Mouse (Mus musculus) MEL (cell line): ENCODE data around the gene Vmn1r28. TPM values are rescaled to one million over a fixed set of nuclear protein-coding genes. Genes with fewer than 3 reads are reported as not detected.

ENCODE experiments used
- DNase-seq: peaks from one replicate; pipeline ENCODE4 v3.0.0; 2011; ENCODE audit warnings: low read depth, low spot score
- H3K27ac ChIP-seq: 2 replicates; pipeline ENCODE4 v1.5.1; 2012; ENCODE audit warnings: low read depth, mild to moderate bottlenecking, control low read depth, low read length, moderate library complexity; ENCODE audit not compliant: control insufficient read depth
- H3K27me3 ChIP-seq, 2 experiments: fragments of 150-350 bp in 1 of 2; sonication (generic) in 1 of 2; 2 replicates each; pipeline ENCODE4 v1.6.1; 2012; ENCODE audit warnings: low read length in 2 of 2, mild to moderate bottlenecking in 2 of 2, improper control_type of control experiment in 1 of 2, moderate library complexity in 1 of 2; ENCODE audit not compliant: insufficient read depth in 2 of 2, control insufficient read depth in 1 of 2
- H3K36me3 ChIP-seq, 2 experiments: 2 replicates each; pipeline ENCODE4 v1.6.1; 2012 to 2014; ENCODE audit warnings: low read length in 2 of 2, improper control_type of control experiment in 1 of 2, inconsistent platforms in 1 of 2, mild to moderate bottlenecking in 1 of 2; ENCODE audit not compliant: insufficient read depth in 2 of 2, control insufficient read depth in 1 of 2
- H3K4me1 ChIP-seq, 2 experiments: fragments of 150-350 bp in 1 of 2; sonication (generic) in 1 of 2; 2 replicates each; pipeline ENCODE4 v1.6.1; 2012; ENCODE audit warnings: low read length in 2 of 2, improper control_type of control experiment in 1 of 2, mild to moderate bottlenecking in 1 of 2; ENCODE audit not compliant: insufficient read depth in 2 of 2, control insufficient read depth in 1 of 2
- H3K4me3 ChIP-seq, 2 experiments: fragments of 150-350 bp in 1 of 2; sonication (generic) in 1 of 2; 2 replicates each; pipeline ENCODE4 v1.5.1; 2012; ENCODE audit warnings: low read depth in 2 of 2, low read length in 2 of 2, mild to moderate bottlenecking in 2 of 2, moderate library complexity in 2 of 2, control low read depth in 1 of 2, improper control_type of control experiment in 1 of 2; ENCODE audit not compliant: control insufficient read depth in 1 of 2, insufficient read depth in 1 of 2
- H3K79me2 ChIP-seq: 2 replicates; pipeline ENCODE4 v1.6.1; 2012; ENCODE audit warnings: mild to moderate bottlenecking, low read length, moderate library complexity; ENCODE audit not compliant: control insufficient read depth, poor library complexity, insufficient read depth
- H3K9ac ChIP-seq: 2 replicates; pipeline ENCODE4 v1.6.1; 2012; ENCODE audit warnings: low read depth, mild to moderate bottlenecking, control low read depth, low read length, moderate library complexity; ENCODE audit not compliant: control insufficient read depth, poor library complexity, severe bottlenecking
- H3K9me3 ChIP-seq: fragments of 150-350 bp; sonication (generic); replicated peaks from 2 replicates; pipeline ENCODE4 v1.6.1; 2012; ENCODE audit warnings: mild to moderate bottlenecking, low read length, improper control_type of control experiment, moderate library complexity; ENCODE audit not compliant: insufficient read depth
- CTCF ChIP-seq, 3 experiments: IDR thresholded peaks in 2 of 3; conservative IDR thresholded peaks in 1 of 3; 2 replicates each; pipeline ENCODE4 v1.5.1; 2011 to 2012; ENCODE audit warnings: low read length in 3 of 3, low read depth in 2 of 3, mild to moderate bottlenecking in 2 of 3, improper control_type of control experiment in 1 of 3, inconsistent platforms in 1 of 3, mixed read lengths in 1 of 3, moderate library complexity in 1 of 3; ENCODE audit not compliant: control insufficient read depth in 1 of 3, insufficient read depth in 1 of 3, poor library complexity in 1 of 3, severe bottlenecking in 1 of 3
- E2F4 ChIP-seq: IDR thresholded peaks from 2 replicates; pipeline ENCODE4 v1.6.1; 2011; ENCODE audit warnings: low read depth, low read length, improper control_type of control experiment, borderline replicate concordance
- ETS1 ChIP-seq: IDR thresholded peaks from 2 replicates; pipeline ENCODE4 v1.6.1; 2012; ENCODE audit warnings: low read depth, mild to moderate bottlenecking, inconsistent platforms, low read length, improper control_type of control experiment, moderate library complexity
- HCFC1 ChIP-seq: IDR thresholded peaks from 2 replicates; pipeline ENCODE4 v1.6.1; 2012; ENCODE audit warnings: low read depth, mild to moderate bottlenecking, inconsistent platforms, low read length, improper control_type of control experiment, moderate library complexity
- MAZ ChIP-seq: IDR thresholded peaks from 2 replicates; pipeline ENCODE4 v1.6.1; 2012; ENCODE audit warnings: low read depth, mild to moderate bottlenecking, inconsistent platforms, low read length, improper control_type of control experiment
- MEF2A ChIP-seq: IDR thresholded peaks from 2 replicates; pipeline ENCODE4 v1.6.1; 2014; ENCODE audit warnings: low read depth, mild to moderate bottlenecking, inconsistent platforms, low read length, improper control_type of control experiment; ENCODE audit not compliant: poor library complexity, insufficient replicate concordance, severe bottlenecking; ENCODE audit errors: extremely low read depth
- MXI1 ChIP-seq: IDR thresholded peaks from 2 replicates; pipeline ENCODE4 v1.6.1; 2011; ENCODE audit warnings: mild to moderate bottlenecking, low read depth, low read length, improper control_type of control experiment
- MYB ChIP-seq: IDR thresholded peaks from 2 replicates; pipeline ENCODE4 v1.6.1; 2011; ENCODE audit warnings: mild to moderate bottlenecking, low read depth, low read length, improper control_type of control experiment
- MYC ChIP-seq: IDR thresholded peaks from 2 replicates; pipeline ENCODE4 v1.6.1; 2011; ENCODE audit warnings: low read depth, mild to moderate bottlenecking, low read length, improper control_type of control experiment, moderate library complexity
- NRF1 ChIP-seq: IDR thresholded peaks from 2 replicates; pipeline ENCODE4 v1.6.1; 2014; ENCODE audit warnings: low read depth, mild to moderate bottlenecking, inconsistent platforms, low read length, improper control_type of control experiment, moderate library complexity; ENCODE audit not compliant: poor library complexity, insufficient read depth, severe bottlenecking
- TAL1 ChIP-seq: IDR thresholded peaks from 2 replicates; pipeline ENCODE4 v1.6.1; 2012; ENCODE audit warnings: mild to moderate bottlenecking, inconsistent platforms, low read length, moderate library complexity, mixed read lengths
- TCF12 ChIP-seq: IDR thresholded peaks from 2 replicates; pipeline ENCODE4 v1.6.1; 2014; ENCODE audit warnings: low read depth, mild to moderate bottlenecking, inconsistent platforms, low read length, improper control_type of control experiment, moderate library complexity
- USF2 ChIP-seq, 2 experiments: IDR thresholded peaks; 2 replicates each; pipeline ENCODE4 v1.6.1; 2011 to 2012; ENCODE audit warnings: improper control_type of control experiment in 2 of 2, low read length in 2 of 2, borderline replicate concordance in 1 of 2, inconsistent platforms in 1 of 2, low read depth in 1 of 2, mild to moderate bottlenecking in 1 of 2; ENCODE audit not compliant: insufficient read depth in 1 of 2
- ZMIZ1 ChIP-seq: IDR thresholded peaks from 2 replicates; pipeline ENCODE4 v1.6.1; 2012; ENCODE audit warnings: low read depth, mild to moderate bottlenecking, inconsistent platforms, low read length, improper control_type of control experiment, moderate library complexity
- ZNF384 ChIP-seq: IDR thresholded peaks from 2 replicates; pipeline ENCODE4 v1.6.1; 2012; ENCODE audit warnings: low read depth, mild to moderate bottlenecking, inconsistent platforms, low read length, improper control_type of control experiment
- polyA plus RNA-seq, 2 experiments: library from polyadenylated mRNA; stranded (reverse) in 1 of 2; unstranded in 1 of 2; fragments of >175 nt in 1 of 2; fragments of >200 nt in 1 of 2; gene quantifications; 2 replicates each; pipeline versions ENCODE4 v1.2.1 to v1.2.4; 2012; ENCODE audit warnings: low replicate concordance in 2 of 2, low read depth in 1 of 2; ENCODE audit not compliant: insufficient read length in 2 of 2, insufficient read depth in 1 of 2, missing spikeins in 1 of 2
- total RNA-seq: library from RNA; depleted of rRNA; stranded (reverse); fragments of 300-350 nt; gene quantifications from 2 replicates; pipeline ENCODE4 v1.2.3, GENCODE M21; 2012; rRNA removed

The Vmn1r28 gene
- total RNA-seq (not detected in 2 replicates), polyA plus RNA-seq (not detected)

- H3K27me3 ChIP-seq, result no peaks in the 10 kb centered on the region
- no peaks in the 10 kb centered on the region for H3K79me2 ChIP-seq
- no peaks in the 10 kb centered on the region for H3K4me1 ChIP-seq
- no peaks in the 10 kb centered on the region for H3K9me3 ChIP-seq
- no peak for DNase-seq
- no peak within 1 kb of the TSS for H3K27ac ChIP-seq
- no peak within 1 kb of the TSS for H3K4me3 ChIP-seq
- no peak for TF ChIP-seq TAL1
- TF ChIP-seq TCF12, result no peak
- no peak for TF ChIP-seq E2F4
- no peak for TF ChIP-seq MXI1
- H3K9ac ChIP-seq, result no peak within 1 kb of the TSS
- no peaks in the 10 kb centered on the region for H3K36me3 ChIP-seq
Observed at GRCm38 (mm10) chr6:58261737-58262136, at the start of gene Vmn1r28. Gene Vmn1r28, plus strand, starts transcription at chr6:58262037.

GRCm38 (mm10) chr6:58216119-58216518 is 45.7 kb upstream of the Vmn1r28 start:
- H3K9me3 ChIP-seq, result no peaks in the 10 kb centered on the region
- TF ChIP-seq NRF1 (no peak), USF2 (IDR thresholded peaks at IDR 0.05; ENCODE audit: borderline replicate concordance in 1 of 2, insufficient read depth in 1 of 2, low read depth in 1 of 2, low read length in 2 of 2) (no peak), MEF2A (no peak), CTCF (IDR thresholded peaks at IDR 0.05 in 2 of 3, conservative IDR thresholded peaks at IDR 0.05 in 1 of 3; ENCODE audit: control insufficient read depth in 1 of 3, insufficient read depth in 1 of 3, low read depth in 2 of 3, low read length in 3 of 3, poor library complexity in 1 of 3, severe bottlenecking in 1 of 3) (no peak), MYC (no peak), HCFC1 (no peak), TCF12 (no peak), ZMIZ1 (no peak), ETS1 (no peak), ZNF384 (no peak), MYB (no peak), MAZ (no peak)
- TF ChIP-seq, all 39 proteins: peak for 0
- Histone ChIP-seq H3K36me3 (no peaks in the 10 kb centered on the region), H3K9ac (no peak overlapping the region), H3K4me3 (no peak overlapping the region), H3K27ac (no peak overlapping the region), H3K4me1 (no peaks in the 10 kb centered on the region), H3K27me3 (no peaks in the 10 kb centered on the region), H3K79me2 (no peaks in the 10 kb centered on the region)
- no peak for DNase-seq
